Mouse (Mus musculus): ENCODE results near the gene Zfp36.
"Not testable (repeated sequence)": the region's sequence is repeated elsewhere in the genome, so short reads cannot be mapped to it uniquely, and the experiment has no call there.

DNA sequence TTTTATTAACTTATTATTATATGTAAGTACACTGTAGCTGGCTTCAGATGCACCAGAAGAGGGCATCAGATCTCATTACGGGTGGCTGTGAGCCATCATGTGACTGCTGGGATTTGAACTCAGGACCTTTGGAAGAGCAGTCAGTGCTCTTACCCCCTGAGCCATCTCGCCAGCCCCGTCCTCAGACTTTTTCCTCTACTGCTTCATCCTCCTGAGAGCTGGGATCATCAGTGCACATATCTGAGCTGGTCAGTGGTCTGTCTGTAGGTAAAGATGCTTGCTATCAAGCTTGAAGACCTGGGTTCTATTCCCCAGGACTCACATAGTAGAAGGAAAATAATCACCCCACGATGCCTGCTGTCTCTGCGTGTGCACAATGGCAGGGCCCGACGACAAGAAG lies 7.3 kb upstream of the Zfp36 start:
- not testable (repeated sequence) for TF ChIP-seq CTCF, EP300 (IDR thresholded peaks at IDR 0.05; ENCODE audit: low read depth)

Measured in heart, postnatal 0 days (tissue).